Mouse (Mus musculus): ENCODE data around the gene Fkbp6.

- TF ChIP-seq CTCF (IDR thresholded peaks at IDR 0.05; ENCODE audit: low read depth) (no peak), EP300 (IDR thresholded peaks at IDR 0.05; ENCODE audit: low read depth) (no peak)
These were observed 64.6 kb downstream of the Fkbp6 start for GRCm38 (mm10) chr5:135285211-135285610.
